Mouse (Mus musculus) stomach, postnatal 0 days (tissue): ENCODE results near the gene Pole4.
A peak's percentile ranks its signal among the peaks of the same experiment; 100 is the strongest.

Experiments
- CTCF ChIP-seq: IDR thresholded peaks from 2 replicates; pipeline ENCODE4 v1.5.1; 2016; ENCODE audit warnings: antibody characterized with exemption, low read depth, mild to moderate bottlenecking, moderate library complexity
- EP300 ChIP-seq: optimal IDR thresholded peaks from 2 replicates; pipeline ENCODE3; 2016; ENCODE audit warnings: antibody characterized with exemption

- TF ChIP-seq EP300 (no peak), CTCF (peak; percentile 53)
Measured at GRCm38 (mm10) chr6:82750063-82750462, 44.9 kb upstream of the Pole4 start.
